Mouse (Mus musculus) right cerebral cortex, postnatal 10 days (tissue): ENCODE measurements at regions not wholly inside any gene's neighbourhood (a gene's known extent, or its start where the extent isn't known, plus 50 kb on each side); places are given as distances from the start of the nearest gene placed in this dataset.

Experiments
- DNase-seq, 2 experiments: peaks; one replicate each; pipeline ENCODE4 v3.0.0; 2021; ENCODE audit warnings: low spot score in 2 of 2

DNA sequence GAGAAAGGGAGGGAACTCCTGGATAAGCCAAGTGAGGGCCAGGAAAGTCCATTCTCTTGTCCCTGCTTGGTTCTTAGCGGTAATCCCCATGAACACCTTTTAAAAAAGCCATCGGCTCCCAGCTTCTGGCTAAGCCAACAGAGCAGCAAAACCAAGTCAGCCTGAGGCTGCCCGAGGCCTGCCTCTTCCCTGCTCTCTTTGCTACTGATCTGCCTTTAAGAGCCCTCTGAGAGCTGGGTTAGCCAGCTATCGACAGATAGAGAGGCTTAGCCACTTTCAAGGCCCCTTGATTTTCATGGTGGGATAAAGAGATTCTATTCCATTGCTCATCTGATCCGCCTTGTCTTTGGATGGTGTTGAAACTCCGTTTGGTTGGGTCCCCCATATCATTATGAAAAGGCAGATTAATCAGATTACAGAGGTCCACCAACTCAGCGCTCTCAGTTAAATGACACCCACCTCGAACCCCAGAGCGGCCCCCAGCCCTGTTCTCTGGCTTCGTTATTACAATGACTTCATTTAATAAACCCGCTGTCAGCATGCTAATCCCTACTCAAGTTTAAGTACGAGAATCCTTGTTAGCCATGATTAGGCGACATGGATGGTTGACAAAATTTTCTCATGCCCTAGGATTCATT lies 66.1 kb downstream of the Slc4a3 start:
- DNase-seq, result no peak

DNA sequence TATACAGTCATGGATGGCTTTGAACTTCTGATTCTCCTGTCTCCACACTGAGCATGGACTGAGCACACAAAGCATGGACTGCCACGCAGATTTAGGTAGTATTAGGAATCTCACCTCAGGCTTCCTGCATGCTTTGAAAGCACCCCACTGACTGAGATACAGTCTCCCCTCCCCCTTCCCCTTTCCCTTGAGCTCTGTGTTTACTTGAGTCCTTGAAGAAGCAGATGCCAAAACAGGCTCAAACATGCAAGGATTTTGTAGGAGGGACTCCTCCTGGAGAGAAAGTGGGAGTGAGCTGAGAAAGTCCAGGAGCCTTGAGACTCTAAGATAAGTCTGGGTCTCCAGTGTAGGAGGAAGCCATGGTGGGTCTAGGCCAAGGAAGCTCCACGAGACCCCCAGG lies 67.1 kb downstream of the Slc4a3 start:
- DNase-seq, result no peak

- no peak for DNase-seq
These were observed 70.9 kb downstream of the Slc4a3 start for GRCm38 (mm10) chr1:75616971-75617370.

- DNase-seq, result no peak
These were observed 72.3 kb downstream of the Slc4a3 start for GRCm38 (mm10) chr1:75618367-75618790.

- DNase-seq, result no peak
These were observed 84.2 kb downstream of the Slc4a3 start for GRCm38 (mm10) chr1:75630287-75630686.

- no peak for DNase-seq
These were observed 85.7 kb downstream of the Slc4a3 start for GRCm38 (mm10) chr1:75631729-75632128.

DNA sequence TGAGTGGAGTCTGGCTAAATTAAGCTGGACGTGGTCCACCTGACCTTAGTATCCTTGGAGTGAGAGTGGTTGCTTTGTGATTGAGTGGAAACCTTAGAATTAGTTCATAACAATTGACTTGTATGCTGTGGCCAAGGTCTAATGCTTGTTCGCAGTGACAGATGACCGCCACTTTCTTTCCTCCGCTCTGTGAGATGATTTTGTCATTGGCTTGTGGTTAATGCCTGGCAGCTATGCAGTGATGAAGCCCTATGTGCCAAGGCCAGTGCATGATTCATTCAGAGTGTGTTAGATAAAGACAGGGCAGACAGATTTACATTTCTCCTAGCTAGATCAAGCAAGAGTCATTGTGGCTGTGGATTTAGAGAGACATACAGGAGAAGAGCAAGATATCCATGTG lies 89.5 kb downstream of the Slc4a3 start:
- no peak for DNase-seq

DNA sequence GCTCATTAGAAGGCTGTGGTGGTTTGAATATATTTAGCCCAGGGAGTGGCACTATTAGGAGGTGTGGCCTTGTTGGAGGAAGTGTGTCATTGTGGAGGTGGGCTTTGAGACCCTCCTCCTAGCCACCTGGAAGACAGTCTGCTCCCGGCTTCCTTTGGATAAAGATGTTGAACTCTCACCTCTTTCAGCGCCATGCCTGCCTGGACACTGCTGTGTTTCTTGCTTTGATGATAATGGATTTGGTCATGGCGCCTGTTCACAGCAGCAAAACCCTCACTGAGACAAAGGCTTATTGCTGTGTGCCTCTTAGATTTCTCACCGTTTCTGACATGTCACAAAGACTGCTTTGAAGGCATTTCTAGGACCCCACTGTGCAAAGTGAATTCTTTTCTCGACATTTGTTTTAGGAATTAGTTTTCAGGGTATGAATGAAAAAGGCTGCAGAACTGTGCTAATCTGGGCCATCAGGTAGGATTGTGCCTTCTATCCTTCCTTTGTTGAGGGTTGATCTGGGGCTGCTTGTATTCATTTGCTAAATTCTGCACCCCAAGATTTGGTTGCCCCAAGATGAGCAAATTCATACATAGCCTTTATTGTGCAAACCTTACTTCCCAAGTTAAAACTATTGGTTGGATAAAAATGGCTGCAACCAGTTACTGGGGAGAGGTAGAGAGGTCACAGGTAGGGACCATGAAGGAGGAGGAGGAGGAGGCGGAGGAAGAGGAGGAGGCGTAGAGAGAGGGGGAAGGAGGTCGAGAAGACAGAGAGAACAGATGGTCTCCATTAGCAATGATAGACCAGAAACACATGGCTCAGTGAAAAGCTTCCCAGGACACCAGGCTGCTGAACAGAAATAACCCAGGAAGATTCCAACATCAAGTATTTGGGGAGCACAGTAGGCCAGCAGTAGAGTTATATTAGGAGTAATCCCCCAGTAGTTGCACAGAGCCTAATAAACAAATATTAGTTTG lies 93.2 kb downstream of the Slc4a3 start:
- DNase-seq, result no peak

DNA sequence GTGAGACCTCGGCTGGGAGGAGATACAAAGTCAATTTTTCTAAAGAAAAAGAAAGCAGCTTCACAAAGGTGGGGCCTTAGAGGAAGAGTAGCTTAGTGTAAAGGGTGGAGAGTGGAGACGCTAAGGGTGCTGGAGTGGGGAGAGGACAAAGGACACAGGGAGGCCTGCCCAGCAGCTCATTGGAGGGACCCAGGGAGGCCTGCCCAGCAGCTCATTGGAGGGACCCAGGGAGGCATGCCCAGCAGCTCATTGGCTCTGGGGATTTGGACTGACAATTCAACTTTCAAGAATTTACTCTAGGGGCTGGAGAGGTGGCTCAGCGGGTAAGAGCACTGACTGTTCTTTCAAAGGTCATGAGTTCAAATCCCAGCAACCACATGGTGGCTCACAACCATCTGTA lies 96.4 kb downstream of the Slc4a3 start:
- no peak for DNase-seq

DNA sequence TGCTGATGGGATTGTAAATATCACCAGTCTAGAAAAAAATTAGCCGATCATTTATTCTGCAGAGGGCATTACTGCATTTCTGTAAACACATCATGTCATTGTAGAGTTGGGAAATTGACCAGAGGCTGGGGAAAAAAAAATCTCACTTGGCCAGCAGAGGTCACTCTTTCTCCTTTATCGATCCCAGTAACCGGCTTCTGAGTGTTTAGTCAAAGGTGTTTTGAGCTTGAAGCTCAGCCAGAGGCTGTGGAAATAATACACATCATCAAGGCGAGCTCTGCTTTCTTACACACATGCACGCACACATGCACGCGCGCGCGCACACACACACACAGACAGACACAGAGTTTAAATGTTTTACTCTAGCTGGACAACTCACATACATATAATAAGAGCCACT lies 106.5 kb downstream of the Slc4a3 start:
- peak; percentile 83 for DNase-seq

DNA sequence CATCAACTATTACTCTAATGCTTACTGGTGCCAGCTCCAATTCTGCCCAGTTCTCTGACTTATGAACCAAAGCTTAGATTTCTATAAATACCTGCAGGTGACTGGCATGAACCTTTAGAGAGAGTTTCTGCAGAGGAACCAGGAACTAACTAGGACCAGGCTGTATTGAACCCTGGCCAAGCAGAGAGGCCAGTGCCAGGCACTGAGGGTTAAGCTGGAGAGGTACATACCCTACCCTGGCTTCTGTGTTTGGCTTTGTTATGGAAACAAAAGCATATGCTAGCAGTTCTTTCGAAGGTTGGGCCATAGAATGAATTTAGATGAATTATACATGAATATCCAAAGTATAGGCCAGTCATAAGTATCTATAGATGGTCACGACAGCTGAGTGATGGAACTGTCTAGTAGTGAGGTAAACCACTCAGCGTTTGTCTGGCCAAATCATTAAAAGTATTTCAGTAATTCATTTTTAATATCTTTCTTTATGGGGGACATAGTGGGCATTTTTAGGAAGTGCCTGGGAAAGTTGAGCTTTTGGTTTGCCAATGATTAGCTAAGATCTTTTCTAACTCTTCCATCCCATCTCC lies 107.0 kb downstream of the Slc4a3 start:
- no peak for DNase-seq

- DNase-seq, result peak; percentile 83 to 86
These were observed 107.6 kb downstream of the Slc4a3 start for GRCm38 (mm10) chr1:75653671-75654076.

DNA sequence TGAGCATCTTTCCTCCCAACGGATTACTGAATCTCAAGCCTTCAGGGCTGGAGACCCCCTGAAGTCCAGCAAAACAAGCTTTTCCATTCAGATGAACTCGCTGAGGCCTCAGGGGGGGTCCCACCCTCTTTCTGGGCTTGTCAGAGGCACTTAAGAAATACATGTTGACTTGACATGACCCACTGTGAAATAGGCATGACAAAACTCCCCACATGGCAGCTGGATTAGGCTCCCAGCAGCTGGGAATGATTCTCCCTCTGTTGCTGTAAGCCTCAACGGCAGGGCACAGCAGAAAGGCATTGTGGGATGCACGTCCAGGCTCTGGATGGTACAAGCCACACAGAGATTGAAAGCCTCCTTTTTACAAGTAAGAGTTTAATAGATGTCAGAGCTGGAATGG lies 110.5 kb downstream of the Slc4a3 start:
- DNase-seq, result no peak

GRCm38 (mm10) chr1:75660336-75661100 lies 114.5 kb downstream of the Slc4a3 start:
- no peak for DNase-seq

DNA sequence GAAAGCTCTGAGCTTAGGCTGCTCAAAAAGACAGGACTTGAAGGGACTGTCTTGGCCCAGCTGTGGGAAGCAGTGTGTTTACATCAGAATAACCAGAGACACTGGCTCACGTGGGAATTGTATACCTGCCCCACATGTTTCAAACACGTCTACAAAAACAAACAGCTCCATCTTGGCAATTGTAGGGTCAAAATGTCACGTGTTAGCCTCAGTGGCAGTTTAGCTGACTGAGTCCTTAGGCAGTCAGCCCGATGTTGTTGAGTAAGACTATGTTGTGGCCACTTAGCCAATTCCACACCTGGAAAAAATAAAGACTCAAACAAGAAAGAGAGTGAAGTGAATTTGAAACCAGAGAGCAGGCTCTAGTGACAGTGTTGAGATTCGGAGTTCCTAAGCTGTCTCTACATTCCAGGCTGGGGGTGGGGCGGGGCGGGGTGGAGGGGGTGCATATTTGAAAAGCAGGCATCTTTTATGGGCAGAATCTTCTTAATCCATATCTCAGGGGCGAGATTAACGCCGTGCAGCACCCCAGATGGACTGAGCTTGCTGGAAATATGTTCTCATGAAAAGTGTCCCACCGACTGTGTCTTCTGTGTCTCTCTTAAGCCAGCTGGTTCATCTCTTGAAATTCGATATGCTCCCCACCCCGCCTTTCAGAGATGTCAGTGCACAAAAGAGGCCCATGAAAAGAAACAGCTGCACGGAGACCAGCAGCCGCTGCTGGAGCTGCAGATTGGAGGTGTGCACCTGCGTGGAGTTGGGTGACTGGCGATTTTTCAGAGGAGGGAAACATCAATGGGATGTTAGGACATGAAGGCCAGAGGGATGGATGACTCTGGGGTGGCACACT lies 116.3 kb downstream of the Slc4a3 start:
- DNase-seq, result no peak

DNA sequence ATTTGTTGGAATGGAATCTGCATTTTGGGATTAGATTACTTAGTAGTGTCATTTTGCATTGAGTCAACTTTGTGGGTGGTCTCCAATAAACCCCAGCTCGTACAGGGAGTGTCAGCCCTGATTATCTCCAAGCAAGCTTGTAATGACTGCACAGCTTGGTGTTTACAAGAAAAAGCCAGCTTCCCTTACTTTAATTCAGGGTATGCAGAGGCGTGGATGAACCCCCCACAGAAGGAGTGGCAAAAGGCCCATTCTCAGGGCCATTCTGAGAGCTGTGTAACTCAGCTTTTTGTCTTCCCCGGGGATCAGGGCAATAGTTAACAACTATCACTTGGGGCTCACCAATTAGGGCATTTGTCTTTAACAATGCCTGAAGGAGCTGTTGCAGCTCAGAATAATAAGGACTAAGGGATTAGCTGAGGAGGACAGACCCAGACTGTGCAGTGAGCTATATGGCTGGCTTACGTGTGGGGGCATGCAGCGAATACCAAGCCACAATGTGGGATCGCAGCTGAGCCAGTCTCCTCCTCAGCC lies 121.7 kb downstream of the Slc4a3 start:
- no peak for DNase-seq

GRCm38 (mm10) chr1:75676295-75676694 lies 130.2 kb downstream of the Slc4a3 start:
- peak; percentile 67 to 71 for DNase-seq

GRCm38 (mm10) chr1:75677695-75678094 lies 131.6 kb downstream of the Slc4a3 start:
- no peak for DNase-seq

DNA sequence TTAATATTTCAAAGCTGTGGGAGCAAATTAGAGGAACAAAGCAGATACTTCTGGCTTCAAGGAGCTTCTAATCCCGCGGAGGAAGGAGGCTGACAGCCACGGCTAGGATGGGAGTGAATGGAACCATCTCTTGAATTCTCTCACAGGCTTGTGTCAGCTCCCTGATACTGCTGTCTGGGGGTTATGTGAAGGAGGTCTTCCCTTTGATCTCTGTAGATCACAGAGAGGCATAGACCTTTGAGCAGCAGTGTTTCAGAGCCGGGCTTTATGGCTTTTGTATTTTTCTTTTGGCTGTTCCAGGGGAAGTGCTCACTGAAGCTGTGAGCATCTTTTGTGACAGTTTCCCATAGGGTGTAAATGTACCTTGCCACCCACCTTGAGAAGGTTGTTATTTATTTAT lies 132.2 kb downstream of the Slc4a3 start:
- no peak for DNase-seq

- DNase-seq, result no peak
These were observed 134.3 kb downstream of the Slc4a3 start for GRCm38 (mm10) chr1:75680366-75680765.

- no peak for DNase-seq
These were observed 135.8 kb downstream of the Slc4a3 start for GRCm38 (mm10) chr1:75681913-75682312.
